Mouse (Mus musculus) embryonic fibroblast, embryonic 13.5 days (primary cell): ENCODE measurements around the gene Ttc28. TPM values are rescaled to one million over a fixed set of nuclear protein-coding genes. Genes with fewer than 3 reads are reported as not detected.
"Not testable (repeated sequence)": the region's sequence is repeated elsewhere in the genome, so short reads cannot be mapped to it uniquely, and the experiment has no call there.

Source experiments
- H3K27ac ChIP-seq: 2 replicates; pipeline ENCODE4 v1.5.1; 2012; ENCODE audit warnings: low read length, control low read depth, inconsistent platforms; ENCODE audit not compliant: insufficient read depth
- H3K4me1 ChIP-seq: 2 replicates; pipeline ENCODE4 v1.6.1; 2011; ENCODE audit warnings: low read length; ENCODE audit not compliant: control insufficient read depth, insufficient read depth
- H3K4me3 ChIP-seq: 2 replicates; pipeline ENCODE4 v1.5.1; 2011; ENCODE audit warnings: mild to moderate bottlenecking, control low read depth, low read length; ENCODE audit not compliant: insufficient read depth
- CTCF ChIP-seq: IDR thresholded peaks from 2 replicates; pipeline ENCODE4 v1.5.1; 2011; ENCODE audit warnings: mild to moderate bottlenecking, control low read depth, low read length, moderate library complexity, borderline replicate concordance; ENCODE audit not compliant: insufficient read depth
- POLR2A ChIP-seq: IDR thresholded peaks from 2 replicates; pipeline ENCODE4 v1.6.1; 2011; ENCODE audit warnings: low read depth, mild to moderate bottlenecking, control low read depth, low read length, moderate library complexity
- polyA plus RNA-seq: library from polyadenylated mRNA; stranded (reverse); fragments of >200 nt; gene quantifications from 2 replicates; pipeline ENCODE4 v1.2.4, GENCODE M21; 2011; ENCODE audit warnings: low read depth; ENCODE audit not compliant: missing spikeins, insufficient read length

The Ttc28 gene
- polyA plus RNA-seq = 34.4 and 35.0 TPM in 2 replicates

GRCm38 (mm10) chr5:110879584-110880374, at the start of gene Ttc28:
TSS of gene Ttc28 (plus strand) at chr5:110879803.
- Histone ChIP-seq H3K27ac (no peak within 1 kb of the TSS), H3K4me3 (peak within 1 kb of the TSS; percentile 74), H3K4me1 (no peaks in the 10 kb centered on the region)
- TF ChIP-seq CTCF (no peak), POLR2A (peak; percentile 59)

GRCm38 (mm10) chr5:110831036-110831720, 48.4 kb upstream of the Ttc28 start:
- H3K4me1 ChIP-seq = no peaks in the 10 kb centered on the region

GRCm38 (mm10) chr5:110835959-110836358, 43.6 kb upstream of the Ttc28 start:
- Histone ChIP-seq H3K4me1 (peaks cover 4% of the 10 kb centered on the region; the same call in 1 of the 2 replicates), H3K27ac (no peak overlapping the region), H3K4me3 (no peak overlapping the region)
- peak; percentile 63 for TF ChIP-seq CTCF
- no peak for TF ChIP-seq POLR2A

More at GRCm38 (mm10) chr5:110831036-110831720, 48.4 kb upstream of the Ttc28 start:
- TF ChIP-seq POLR2A (no peak), CTCF (no peak)
- no peak overlapping the region for H3K27ac ChIP-seq
- H3K4me3 ChIP-seq = no peak overlapping the region

- H3K4me1 ChIP-seq, H3K4me3 ChIP-seq, H3K27ac ChIP-seq: not testable (repeated sequence)
Observed at GRCm38 (mm10) chr5:110838016-110838415, 41.6 kb upstream of the Ttc28 start.

GRCm38 (mm10) chr5:110839038-110839677, 40.4 kb upstream of the Ttc28 start:
- peaks cover 4% of the 10 kb centered on the region; the same call in 1 of the 2 replicates for H3K4me1 ChIP-seq
- H3K27ac ChIP-seq = peak overlapping the region; percentile 59
- H3K4me3 ChIP-seq = peak overlapping the region; percentile 66
- no peak for TF ChIP-seq CTCF
- TF ChIP-seq POLR2A = no peak

- Histone ChIP-seq H3K27ac (peak within 1 kb of the TSS; percentile 89), H3K4me1 (peaks cover 4% of the 10 kb centered on the region; the same call in 1 of the 2 replicates), H3K4me3 (peak within 1 kb of the TSS; percentile 66)
- TF ChIP-seq CTCF = no peak
- TF ChIP-seq POLR2A = peak; percentile 84
Observed at GRCm38 (mm10) chr5:110839678-110840365, 39.8 kb upstream of the Ttc28 start, which contains the start of the genes Hscb and Chek2. TSS of gene Hscb (minus strand) at chr5:110839777. TSS of gene Chek2 (plus strand) at chr5:110839979.

- no peak for TF ChIP-seq POLR2A
- TF ChIP-seq CTCF = no peak
- Histone ChIP-seq H3K4me1 (peaks cover 4% of the 10 kb centered on the region; the same call in 1 of the 2 replicates), H3K4me3 (peak overlapping the region; percentile 60), H3K27ac (peak overlapping the region; percentile 89)
Observed at GRCm38 (mm10) chr5:110840465-110840864, 39.1 kb upstream of the Ttc28 start.

GRCm38 (mm10) chr5:110841046-110841862, 38.3 kb upstream of the Ttc28 start:
- Histone ChIP-seq H3K4me1 (peaks cover 4% of the 10 kb centered on the region; the same call in 1 of the 2 replicates), H3K4me3 (0 out of 2 replicates have a peak overlapping the region, but pooled peaks have one; percentile 60), H3K27ac (no peak overlapping the region)
- no peak for TF ChIP-seq POLR2A
- no peak for TF ChIP-seq CTCF
